Mouse (Mus musculus) urinary bladder, postnatal 14 days (tissue): ENCODE measurements around the gene Ttyh1.

ENCODE experiments used
- DNase-seq: peaks from one replicate; pipeline ENCODE4 v3.0.0; 2021; ENCODE audit warnings: low spot score

Gene Ttyh1

DNA sequence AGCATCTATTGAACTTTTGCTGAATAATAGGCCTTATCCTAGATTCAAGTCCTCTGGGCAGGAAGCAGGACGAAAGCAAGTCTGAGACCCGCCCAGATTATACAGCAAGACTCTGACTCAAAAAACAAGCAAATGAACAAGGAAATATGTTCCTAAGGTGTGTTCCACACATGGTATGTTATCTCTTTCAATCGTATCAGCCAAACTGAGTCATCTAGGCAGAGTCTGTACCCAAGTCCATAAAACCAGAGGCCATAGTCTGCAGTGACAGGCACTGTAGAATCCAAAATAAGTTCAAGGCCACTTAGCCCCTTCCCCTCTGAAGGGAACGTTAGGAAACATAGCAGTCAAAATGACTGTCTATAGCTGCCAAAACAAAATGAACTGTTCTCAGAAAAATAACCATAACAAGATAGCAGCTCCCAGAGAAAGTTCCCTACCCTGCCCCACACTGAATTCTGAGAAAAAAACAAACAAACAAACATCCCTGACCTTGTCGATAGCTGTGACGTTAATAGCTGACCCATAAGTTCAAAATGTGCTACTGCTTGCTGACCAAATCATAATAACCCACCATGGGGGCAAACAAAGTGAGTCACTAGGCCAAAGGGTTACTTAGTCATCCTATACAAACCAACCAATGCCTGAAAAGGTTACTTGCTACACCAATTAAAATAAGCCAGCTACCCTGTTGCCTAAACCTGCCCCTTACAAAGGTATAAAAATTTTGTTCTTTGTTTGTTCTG is 51.2 kb downstream of the Ttyh1 start:
- no peak for DNase-seq

DNA sequence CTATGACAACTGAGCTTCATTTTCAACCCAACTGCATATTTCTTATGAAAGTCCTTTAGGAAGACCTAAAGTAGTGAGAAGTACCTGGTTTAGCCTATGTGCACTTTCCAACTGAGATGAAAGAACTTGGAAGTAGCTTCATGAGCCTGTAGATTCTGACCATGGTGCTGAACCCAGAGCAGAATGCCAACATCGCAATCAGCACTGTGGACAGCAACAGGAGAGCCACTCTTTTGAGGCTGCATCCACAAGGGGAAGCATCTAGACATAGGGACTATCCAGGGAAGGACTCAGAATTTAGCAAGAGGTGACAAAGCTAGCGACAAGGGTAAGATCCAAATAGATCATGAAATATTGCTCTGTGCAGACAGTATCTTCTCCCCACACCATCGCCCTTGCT is 59.2 kb downstream of the Ttyh1 start:
- DNase-seq: peak; percentile 55
